Mouse (Mus musculus): ENCODE measurements around the gene Dzip3. TPM values are rescaled to one million over a fixed set of nuclear protein-coding genes. Genes with fewer than 3 reads are reported as not detected.

Dzip3 gene
- total RNA-seq, 2 experiments from 2014 or later: 12.3 to 15.0 TPM

Other genes with a start within 250 kb of the Dzip3 start
- not detected for gene Trat1, start 222.1 kb downstream of the Dzip3 start, total RNA-seq (2021)
- not detected for gene Retnlb, start 177.3 kb downstream of the Dzip3 start, total RNA-seq (2021)
- not detected for gene Retnla, start 151.6 kb downstream of the Dzip3 start, total RNA-seq (2021)
- 1 to 10 TPM in 1 of 2 experiments, under 1 TPM in 1; 0.67 to 1.5 TPM for gene Retnlg, start 121.5 kb downstream of the Dzip3 start, total RNA-seq (2021)
- 10 to 100 TPM; 22.3 to 28.5 TPM for gene Cip2a, start within 50 bp of the Dzip3 start, total RNA-seq (2021)
- gene Myh15, start 63.3 kb upstream of the Dzip3 start, total RNA-seq (2021): not detected

Measured in heart, postnatal 4 days (tissue).